Mouse (Mus musculus): ENCODE measurements around the gene Dcaf12.

Gene Dcaf12

DNA sequence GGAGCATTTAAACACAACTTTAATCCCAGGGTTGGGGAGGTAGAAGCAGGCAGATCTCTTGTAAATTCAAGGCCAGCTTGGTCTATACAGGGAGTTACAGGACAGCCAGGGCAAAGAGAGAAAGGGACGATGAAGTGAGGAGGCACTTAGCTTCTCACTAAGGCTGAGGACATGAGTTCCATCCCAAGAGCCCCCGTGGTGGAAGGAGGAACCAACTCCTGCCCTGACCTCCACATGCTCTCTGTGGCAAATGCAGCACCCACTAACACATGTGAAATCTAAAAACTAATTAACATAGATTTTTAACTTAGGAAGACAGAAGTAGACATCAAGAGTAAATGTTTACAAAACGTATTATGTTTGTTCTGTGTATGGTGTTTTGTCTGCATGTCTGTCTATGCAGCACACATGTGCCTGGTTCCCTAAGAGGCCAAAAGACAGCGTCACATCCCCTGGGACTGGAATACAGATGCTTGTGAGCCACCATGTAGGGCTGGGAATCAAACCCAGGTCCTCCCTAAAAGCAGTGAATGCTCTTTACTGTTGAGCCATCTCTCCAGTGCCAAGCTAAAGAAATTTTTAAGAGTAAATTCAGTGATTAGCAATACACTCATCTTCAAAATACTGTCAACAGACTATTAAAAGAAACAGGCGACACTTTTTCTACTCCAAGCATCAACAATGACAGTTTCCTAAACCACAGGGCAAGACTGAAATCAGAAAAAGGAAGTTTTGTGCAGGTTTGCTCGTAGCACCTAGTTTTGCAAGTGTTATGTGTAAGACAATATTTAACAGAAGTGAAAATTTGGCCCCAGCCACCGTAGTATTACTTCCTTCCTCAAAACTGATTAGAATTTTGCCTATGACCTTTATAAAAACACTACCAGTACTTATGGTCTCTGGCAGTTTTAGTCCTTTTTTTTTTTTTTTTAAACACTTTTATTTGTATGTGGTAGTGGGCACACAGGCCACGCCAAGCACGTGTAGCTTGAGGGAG is 3.8 kb downstream of the Dcaf12 start:
- DNase-seq (ENCODE audit: low read depth, low spot score), result no peak

DNA sequence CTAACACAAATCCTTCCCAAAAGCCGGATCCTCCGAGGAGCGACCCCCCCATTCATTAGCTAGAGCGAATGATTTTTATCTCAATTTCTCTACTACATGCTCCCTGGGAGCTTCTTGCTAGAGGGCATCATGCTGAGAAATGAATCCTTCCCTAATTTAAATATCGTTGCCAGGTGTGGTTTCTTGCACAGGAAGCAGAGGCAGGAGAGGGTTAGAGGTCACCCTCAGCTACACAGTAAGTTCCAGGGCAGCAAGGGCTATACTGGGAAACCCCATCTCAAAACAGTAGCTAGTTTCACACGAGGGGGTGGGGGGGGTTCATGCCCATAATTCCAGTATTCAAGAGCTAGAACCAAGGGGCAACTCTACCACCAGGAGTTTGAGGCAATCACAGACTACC is 7.3 kb downstream of the Dcaf12 start:
- DNase-seq (ENCODE audit: low read depth, low spot score), result no peak

DNA sequence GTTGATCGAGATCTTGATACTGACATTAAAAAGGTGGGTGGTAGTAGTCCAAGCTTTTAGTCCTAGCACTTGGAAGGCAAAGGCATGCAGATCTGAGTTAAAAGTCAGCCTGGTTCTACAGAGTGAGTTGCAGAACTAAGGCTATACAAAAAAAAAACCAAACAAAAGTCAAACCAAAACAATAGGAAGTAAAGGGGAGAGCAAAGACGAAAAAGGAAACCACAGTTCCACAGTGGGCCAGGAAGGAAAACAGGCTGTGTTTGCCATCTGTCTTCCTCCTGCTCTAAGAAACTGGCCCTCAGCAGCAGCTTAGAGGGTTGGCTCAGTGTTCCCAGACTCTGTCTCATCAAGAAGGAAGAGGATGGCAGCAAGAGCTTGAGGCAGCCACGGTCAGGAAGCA is 10.4 kb downstream of the Dcaf12 start:
- DNase-seq (ENCODE audit: low read depth, low spot score), result no peak

DNA sequence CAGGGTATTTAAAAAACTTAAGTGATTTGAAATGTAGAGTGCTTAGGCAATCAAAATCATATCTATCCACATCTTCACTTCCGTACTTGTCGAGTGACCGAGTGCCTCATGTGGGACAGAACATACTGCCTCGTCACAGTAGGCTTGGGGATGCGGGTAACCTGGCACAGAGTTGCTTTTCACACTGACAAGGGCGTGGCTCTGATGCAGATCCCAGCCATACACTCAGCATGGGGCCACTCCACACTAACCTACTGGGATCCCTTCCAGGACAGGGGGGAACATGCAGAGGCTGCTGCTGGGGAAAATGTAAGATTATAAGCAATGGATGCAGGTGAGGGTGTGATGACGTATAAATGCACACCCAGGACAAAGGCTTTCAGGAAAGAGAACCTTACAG is 11.0 kb downstream of the Dcaf12 start:
- DNase-seq (ENCODE audit: low read depth, low spot score), result no peak

DNA sequence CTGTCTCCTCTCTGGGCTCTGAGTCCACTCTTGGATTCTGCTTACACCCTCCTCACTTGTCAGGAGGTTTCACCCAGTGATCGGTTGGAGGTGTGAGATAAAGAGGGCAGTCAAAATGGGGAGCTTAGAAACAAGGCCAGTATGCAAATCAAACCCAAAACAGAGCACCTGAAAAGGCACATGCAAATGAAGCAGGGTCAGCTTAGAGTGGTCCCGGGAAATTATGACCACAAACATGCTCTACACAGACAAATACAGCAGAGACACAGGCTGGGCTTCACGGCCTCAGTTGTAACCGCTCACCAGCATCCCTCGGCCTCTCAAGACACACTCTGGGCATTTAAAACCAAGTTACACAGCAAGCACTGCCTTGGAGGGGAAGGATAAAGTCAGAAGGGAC is 15.7 kb downstream of the Dcaf12 start:
- no peak for DNase-seq (ENCODE audit: low read depth, low spot score)

DNA sequence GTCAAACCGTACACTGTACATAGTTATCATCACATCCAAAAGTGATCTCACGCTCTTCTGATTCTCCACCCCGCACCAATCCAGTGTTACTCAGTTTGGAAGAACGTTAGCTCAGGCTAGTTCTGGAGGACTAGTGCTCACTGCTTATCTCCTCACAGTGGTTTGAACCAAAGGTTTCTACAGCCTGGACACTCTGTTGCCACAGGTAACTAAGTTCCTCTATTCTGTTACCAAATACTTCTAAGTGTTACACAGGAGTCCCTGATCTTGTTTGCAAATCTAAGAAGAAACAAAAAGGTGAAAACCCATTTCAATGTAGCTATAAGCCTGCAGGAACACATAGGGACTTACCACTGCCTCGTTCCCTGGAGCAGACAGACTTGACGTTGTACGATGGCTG is 18.7 kb downstream of the Dcaf12 start:
- no peak for DNase-seq (ENCODE audit: low read depth, low spot score)

DNA sequence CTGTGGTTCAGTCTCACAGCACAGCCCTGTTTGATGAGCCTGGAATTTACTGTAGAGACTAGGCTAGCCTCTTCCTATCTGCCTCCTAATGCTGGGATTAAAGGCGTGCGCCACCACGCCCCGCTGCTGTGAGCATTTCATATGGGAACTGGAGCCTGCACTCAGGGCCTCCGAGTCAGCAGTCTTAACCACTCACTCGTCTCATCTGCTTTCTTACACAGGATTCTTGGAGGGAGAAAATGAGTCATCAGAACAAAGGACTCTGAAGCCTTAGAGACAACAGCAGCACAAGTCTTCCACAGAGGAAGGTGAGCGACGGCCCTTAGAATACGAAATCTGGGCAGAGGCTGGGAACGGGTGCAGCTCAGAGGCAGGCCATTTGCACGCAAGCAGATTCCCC is 19.2 kb downstream of the Dcaf12 start:
- no peak for DNase-seq (ENCODE audit: low read depth, low spot score)

DNA sequence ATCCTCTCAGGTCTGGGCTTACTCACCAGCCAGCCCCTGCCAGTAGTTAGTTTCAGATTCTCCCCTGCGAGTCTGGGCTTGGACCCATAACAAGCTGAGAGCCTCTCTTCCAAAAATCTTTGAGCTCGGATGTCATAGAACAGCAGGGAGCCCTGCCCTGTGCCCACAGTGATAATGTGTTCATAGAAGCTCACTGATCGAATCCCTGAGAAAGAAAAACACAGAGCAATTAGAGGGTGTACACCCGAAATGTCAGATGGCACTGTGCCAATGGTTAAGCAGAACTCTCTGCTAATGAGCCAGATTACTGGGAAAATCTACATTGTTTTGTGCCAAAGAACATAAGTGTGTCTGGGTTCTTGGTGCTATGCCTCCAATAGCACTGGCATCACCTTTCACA is 20.8 kb downstream of the Dcaf12 start:
- DNase-seq (ENCODE audit: low read depth, low spot score), result no peak

DNA sequence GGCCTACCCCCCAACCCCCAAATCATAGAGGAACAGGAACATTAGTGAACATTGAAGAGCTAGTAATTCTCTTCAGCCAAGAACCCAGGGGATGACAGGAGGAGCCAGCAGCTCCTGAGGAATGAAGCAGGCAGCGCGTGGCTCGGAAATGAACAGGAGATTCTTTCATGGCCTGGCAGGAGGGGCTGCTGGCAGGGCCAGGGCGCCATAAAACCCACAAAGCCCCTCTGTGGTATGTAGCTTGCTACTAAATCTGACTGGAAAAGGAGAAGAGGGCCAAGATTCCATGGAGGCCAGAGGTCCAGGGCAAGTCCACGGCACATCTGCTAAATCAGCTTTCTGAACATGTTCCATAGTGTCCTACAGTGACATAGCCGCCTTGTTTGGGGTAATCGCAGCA is 24.9 kb downstream of the Dcaf12 start:
- DNase-seq (ENCODE audit: low read depth, low spot score), result no peak

DNA sequence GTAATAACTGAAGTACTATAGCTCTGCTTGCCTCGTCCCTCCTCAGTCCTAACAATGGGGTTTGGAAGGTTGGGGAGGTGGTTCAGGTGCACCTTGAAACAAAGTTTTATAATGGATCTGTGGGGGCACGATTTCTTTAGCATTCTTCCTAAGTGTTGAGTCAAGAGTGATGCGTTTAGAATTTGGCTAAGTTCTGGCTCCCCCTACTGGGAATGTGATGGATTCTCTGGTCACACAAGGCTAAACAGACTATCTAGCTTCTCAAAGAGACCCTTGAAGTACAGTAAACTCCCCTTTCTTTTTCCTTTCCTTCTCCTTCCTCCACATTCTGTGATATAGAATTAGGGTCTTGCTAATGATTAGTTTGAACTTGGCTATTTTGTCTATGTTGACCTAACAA is 28.3 kb downstream of the Dcaf12 start:
- DNase-seq (ENCODE audit: low read depth, low spot score), result no peak

DNA sequence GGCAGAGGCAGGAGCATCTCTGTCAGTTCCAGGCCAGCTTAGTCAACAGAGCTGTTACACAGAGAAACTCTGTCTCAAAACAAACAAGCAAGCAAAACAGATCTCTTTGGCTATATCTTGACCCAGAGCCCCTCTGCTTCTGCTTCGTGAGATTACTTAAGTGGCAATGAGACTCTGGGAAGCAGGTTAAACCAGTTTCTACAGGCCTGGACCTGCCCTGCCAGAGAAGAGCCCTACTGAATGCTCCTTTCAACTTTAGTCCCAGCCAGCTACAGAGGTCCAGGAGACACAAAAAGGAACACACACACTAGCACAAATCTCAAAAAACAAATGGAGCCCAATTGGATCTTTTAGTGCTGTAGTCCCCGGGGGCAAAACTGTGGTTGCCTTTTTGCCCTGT is 30.6 kb downstream of the Dcaf12 start:
- DNase-seq (ENCODE audit: low read depth, low spot score), result no peak

DNA sequence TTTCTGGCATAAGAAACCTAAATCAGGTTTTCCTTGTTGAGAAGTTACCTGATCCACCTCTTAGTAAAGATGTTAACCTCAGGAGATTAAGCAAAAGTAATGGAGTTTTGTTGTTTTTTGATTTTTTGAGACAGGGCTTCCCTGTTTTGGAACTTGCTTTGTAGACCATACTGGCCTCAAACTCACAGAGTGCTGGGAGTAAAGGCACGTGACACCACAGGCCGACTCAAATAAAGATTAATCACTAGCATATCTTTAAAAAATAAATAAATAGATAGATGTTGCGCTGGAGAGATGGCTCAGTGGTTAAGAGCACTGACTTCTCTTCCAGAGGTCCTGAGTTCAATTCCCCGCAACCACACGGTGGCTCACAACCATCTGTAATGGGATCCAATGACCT is 38.8 kb downstream of the Dcaf12 start:
- DNase-seq (ENCODE audit: low read depth, low spot score), result no peak

DNA sequence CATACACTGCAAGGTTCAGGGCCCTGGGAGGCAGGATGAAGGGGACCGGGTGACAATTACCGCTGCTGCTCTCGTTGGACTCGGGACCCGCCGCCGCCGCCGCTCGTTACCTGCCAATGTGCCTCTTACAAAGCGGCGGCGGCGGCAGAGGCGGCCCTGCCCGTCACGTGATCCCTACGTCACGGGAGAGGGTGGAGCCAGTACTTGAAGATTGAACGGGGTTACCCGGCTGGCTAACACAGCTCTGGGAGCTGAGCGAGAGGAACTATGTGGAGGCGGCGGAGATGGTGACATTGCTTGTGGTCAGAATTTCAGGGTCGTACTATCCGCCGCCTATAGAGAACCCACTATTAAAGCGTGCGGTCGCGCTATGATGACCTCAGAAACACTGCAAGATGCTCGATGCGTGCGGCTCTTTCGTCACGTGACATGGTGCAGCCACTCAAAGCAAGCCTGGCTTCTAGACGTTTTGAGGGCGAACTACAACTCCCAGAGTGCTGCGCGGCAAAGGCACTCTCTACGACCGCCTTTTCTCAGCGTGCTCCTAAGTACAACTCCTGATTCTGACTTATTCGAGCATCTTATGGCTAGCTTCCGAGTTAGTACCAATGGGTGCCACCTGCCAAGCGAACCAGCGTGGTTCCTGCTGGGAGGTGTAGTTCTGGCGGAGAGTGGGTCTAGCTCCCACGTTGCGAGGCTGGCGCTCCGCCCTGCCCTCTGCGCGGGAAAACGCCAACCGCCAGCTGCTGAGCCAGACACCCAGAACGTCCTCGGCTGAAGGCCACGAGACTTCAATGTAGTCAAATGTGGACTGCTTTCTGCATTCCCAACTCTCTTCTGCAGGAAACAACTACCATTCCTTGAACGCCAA is 39.5 kb downstream of the Dcaf12 start, which contains the start of gene Ubap2:
Ubap2 (minus strand) TSS at position 165 of the 871 bp plus-strand sequence.
- DNase-seq (ENCODE audit: low read depth, low spot score), result peak; percentile 96

DNA sequence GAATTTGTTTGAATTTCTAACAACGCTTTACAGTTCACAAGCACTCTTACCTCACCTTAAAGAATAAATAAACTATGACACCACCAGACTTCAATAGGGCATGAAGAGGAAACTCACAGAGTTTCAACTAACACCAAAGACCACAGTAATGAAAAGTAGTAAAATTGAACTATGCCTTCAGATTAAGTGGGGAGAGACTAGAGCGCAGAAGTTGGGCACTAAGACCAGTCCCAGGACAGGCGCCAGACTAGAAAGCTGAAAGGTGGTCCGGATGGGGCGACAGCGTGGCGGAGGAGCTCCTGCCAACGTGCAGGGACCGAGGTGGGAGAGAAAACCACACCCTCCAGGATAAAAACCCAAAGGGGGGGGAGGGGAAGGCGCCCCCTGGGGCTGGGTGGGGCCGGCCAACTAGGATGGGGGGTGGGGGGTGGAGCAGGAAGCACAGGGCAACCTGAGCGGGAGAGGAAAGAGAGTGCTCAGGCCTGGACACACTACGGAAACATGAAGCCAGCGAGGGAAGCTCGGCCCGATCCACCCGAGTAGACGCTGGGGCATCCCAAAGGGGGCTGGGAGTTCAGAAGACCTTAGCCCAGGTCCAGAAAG is 40.2 kb downstream of the Dcaf12 start:
- DNase-seq (ENCODE audit: low read depth, low spot score), result no peak

DNA sequence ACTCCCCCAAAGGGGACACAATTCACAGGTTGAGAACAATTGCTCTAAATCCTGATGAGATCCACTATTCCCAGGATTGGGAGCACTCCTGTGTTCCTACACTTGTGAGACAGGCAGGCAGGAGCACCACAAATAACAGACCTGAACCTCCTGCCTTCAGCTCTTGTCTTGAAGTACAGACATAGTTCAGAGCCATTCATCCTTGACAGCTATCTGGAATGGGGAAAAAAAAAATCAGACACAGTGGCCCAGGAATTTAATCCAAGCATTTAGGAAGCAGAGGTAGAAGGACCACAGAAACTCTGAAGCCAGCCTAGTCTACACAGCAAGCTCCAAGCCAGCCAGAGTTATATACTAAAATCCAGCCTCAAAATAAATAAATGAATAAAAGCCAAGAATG is 46.6 kb downstream of the Dcaf12 start:
- no peak for DNase-seq (ENCODE audit: low read depth, low spot score)

DNA sequence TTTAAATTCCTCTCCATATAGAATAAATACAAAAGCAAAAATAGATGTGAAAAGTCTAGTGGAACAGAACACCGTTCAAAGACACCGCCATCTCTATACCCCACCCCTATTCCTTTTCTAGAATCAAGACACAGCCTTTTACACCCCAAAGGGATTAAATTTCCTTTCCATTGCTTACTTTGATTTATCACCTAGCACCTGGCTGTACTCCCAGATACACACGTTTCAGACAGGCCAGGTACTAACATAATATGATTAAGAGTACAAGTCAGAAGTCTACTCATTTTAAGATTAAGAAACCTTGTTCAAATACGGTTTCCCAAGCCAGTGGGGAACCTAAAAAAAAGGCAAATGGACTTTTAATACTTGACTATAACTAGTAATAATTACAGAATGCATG is 48.3 kb downstream of the Dcaf12 start:
- no peak for DNase-seq (ENCODE audit: low read depth, low spot score)

DNA sequence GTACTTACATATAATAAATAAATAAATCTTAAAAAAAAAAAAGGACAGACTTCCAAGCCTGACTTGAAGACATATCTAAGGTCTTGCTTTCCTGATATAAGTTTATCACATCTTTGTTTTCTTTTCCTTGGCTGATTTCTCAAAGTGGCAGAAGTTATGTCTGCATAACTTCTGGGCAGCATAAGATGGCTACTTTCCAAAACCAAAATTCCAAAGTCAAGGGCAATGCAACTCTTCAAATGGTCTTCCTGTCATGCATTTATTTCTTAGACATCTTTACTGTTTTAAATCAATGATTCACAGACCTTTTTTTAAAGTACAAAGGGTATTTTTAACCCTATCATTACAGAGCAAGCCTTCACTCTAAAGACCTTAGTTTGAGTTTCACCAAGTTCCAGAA is 54.0 kb downstream of the Dcaf12 start:
- no peak for DNase-seq (ENCODE audit: low read depth, low spot score)

DNA sequence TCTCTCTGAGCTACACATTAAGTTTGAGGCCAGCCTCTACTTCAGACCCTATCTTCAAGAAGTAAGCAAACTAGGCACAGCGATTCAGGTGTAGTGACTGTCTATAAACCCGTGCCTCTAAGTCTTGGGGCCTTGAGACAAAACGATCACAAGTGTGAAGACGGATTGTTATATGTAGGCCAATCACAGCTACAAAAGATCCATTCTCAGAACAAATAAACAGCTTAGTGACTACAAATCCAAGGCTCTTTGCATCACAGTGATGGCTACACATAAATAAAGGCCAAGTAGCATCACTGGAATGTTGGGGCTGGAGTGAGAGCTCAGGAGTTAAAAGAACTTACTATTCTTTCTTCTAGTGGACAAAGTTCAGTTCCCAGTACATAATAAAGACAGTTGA is 55.7 kb downstream of the Dcaf12 start:
- no peak for DNase-seq (ENCODE audit: low read depth, low spot score)

DNA sequence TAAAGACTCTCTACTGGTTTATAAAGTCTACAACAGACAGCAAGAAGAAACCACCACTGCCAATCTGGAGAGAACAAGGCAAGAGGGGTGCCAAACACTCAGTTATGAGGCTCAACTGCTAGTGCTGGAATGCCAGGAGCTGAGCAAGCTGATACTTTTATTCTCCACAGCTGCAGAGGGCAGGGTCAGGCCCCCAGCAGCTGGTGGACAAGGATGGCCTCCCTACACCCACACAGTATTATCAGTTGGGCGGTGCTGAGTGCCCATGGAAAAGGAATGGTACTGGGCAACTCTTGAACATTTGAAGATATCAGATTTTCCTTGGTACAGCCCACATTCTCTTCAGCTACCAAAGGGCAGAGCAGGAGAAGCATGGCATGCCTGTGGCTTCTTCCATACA is 56.9 kb downstream of the Dcaf12 start:
- DNase-seq (ENCODE audit: low read depth, low spot score), result no peak

DNA sequence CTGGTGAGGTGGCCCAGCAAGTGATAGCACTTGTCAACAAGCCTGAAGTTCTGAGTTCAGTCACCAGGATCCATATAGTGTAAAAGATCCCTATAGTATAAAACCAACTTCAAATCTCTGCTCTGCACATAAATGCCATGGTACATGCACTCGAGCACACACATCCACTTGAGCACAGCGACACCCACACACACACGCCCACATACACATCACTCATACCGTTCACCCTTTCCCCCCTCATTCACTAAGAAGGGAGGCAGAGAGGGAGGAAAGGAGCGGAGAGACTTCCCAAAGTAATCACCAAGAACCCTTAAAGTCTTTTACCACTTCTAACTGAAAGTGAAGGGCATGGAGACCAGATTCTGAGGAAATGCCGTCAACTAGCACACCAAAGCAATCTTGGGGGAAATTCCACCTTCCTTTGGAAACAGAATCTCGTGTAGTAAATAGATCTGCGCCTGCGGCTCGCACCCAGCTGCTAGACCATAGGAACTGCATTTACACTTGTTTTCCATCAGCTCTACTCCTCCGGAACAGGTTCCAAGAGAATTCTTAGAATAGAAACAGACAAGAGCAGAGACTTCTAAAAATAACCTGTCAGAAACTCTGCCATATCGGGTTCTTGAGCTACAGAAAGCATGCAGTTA is 59.0 kb downstream of the Dcaf12 start:
- DNase-seq (ENCODE audit: low read depth, low spot score), result no peak

DNA sequence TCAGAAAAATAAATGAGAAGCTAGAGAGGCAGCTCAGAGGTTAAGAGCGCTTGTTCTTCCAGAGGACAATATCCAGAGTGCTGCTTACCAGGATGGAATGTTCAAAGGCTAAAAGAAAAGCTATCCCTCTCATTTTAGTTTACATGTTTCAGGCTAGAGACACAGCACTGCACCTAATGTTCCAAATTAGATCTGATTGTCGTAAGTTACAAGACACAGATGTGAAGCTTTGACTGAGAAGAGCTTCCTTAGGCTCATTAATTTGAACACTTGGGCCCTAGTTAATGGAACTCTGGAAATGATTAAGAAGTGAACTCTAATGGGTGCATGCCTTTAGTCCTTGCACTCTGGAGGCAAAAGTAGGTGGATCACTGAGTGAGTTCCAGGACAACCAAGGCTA is 60.9 kb downstream of the Dcaf12 start:
- no peak for DNase-seq (ENCODE audit: low read depth, low spot score)

DNA sequence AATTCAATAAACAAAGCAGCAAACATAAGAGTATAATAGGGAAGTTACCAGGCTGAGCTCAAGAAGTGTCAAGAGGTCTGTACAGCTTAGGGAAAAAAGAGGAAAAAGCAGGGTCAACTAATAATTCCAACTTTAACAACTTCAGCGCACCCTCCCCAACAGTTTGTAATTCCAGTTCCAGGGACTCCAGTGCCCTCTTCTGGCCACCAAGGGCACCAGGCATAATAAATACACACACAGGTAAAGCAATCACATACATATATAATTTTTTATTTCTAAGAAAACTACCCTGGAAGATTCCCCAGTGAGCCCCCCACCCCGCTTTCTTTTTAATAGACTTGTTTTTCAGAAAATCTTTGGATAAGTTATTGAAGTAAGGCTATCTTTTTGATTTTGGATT is 69.3 kb downstream of the Dcaf12 start:
- DNase-seq (ENCODE audit: low read depth, low spot score), result no peak

Data from retina, adult 2 months (tissue).